Mouse (Mus musculus) olfactory bulb, adult 2 months (tissue): ENCODE data around the gene Sqor. TPM values are rescaled to one million over a fixed set of nuclear protein-coding genes. Genes with fewer than 3 reads are reported as not detected.

Experiments
- H3K27ac ChIP-seq: fragments of 200-500 bp; 2 replicates; pipeline ENCODE4 v1.5.1; 2012; ENCODE audit warnings: low read depth, low read length; ENCODE audit not compliant: insufficient read depth
- H3K4me1 ChIP-seq: fragments of 200-500 bp; 2 replicates; pipeline ENCODE4 v1.6.1; 2012; ENCODE audit warnings: low read length; ENCODE audit not compliant: control insufficient read depth, insufficient read depth
- H3K4me3 ChIP-seq: fragments of 200-500 bp; 2 replicates; pipeline ENCODE4 v1.5.1; 2012; ENCODE audit warnings: mild to moderate bottlenecking, low read depth, low read length, moderate library complexity; ENCODE audit not compliant: insufficient read depth
- CTCF ChIP-seq: fragments of 200-500 bp; IDR thresholded peaks from 2 replicates; pipeline ENCODE4 v1.5.1; 2012; ENCODE audit warnings: low read depth, mild to moderate bottlenecking, low read length, moderate library complexity; ENCODE audit not compliant: insufficient read depth
- POLR2A ChIP-seq: fragments of 200-500 bp; IDR thresholded peaks from 2 replicates; pipeline ENCODE4 v1.6.1; 2012; ENCODE audit warnings: mild to moderate bottlenecking, low read depth, low read length, moderate library complexity; ENCODE audit not compliant: insufficient read depth
- WGBS: fragments of 180-500 bp; shearing (Covaris S2); methylation state at CpG from one replicate; pipeline ENCODE4 v1.1.7; 2018; 5-methylcytosine and 5-hydroxymethylcytosine counted together
- polyA plus RNA-seq: library from polyadenylated mRNA; stranded (reverse); fragments of >200 nt; gene quantifications from 2 replicates; pipeline ENCODE4 v1.2.4, GENCODE M21; 2012; ENCODE audit warnings: low replicate concordance; ENCODE audit not compliant: missing spikeins, insufficient read depth, insufficient read length

Gene Sqor
- polyA plus RNA-seq, 1 experiment = not detected

GRCm38 (mm10) chr2:122746461-122746860 is 18.6 kb upstream of the Sqor start:
- no peak for TF ChIP-seq CTCF
- no peak for TF ChIP-seq POLR2A

GRCm38 (mm10) chr2:122753739-122754343 is 11.2 kb upstream of the Sqor start:
- no peak for TF ChIP-seq CTCF
- TF ChIP-seq POLR2A = no peak
- Histone ChIP-seq H3K4me1 (no peaks in the 10 kb centered on the region), H3K27ac (no peak overlapping the region), H3K4me3 (no peak overlapping the region)
- 14% methylated on average over 7 of the region's 7 CpGs for WGBS

More at GRCm38 (mm10) chr2:122746461-122746860, 18.6 kb upstream of the Sqor start:
- no peak overlapping the region for H3K27ac ChIP-seq
- no peak overlapping the region for H3K4me3 ChIP-seq
- H3K4me1 ChIP-seq = no peaks in the 10 kb centered on the region
- WGBS = 84% methylated on average over 9 of the region's 9 CpGs

DNA sequence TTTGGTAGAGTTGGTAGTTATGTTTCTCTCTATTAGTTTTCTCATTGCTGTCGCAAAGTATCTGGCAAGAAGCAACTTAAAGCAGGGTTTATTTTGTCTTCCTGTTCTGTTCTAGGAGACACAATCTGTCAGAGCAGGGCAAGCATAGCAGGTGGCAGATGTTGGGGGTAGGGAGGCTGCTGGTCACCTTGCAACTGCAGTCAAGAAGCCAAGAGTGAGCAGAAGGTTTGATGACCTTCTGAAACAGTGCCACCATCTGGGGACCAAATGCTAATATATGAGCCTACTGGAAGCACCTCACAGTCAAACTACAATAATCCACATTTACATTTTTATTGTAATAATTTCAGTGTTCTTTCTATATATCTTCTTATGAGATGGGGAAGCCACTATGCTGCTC is 5.2 kb upstream of the Sqor start:
- TF ChIP-seq CTCF (no peak), POLR2A (no peak)
- Histone ChIP-seq H3K27ac (no peak overlapping the region), H3K4me1 (no peaks in the 10 kb centered on the region), H3K4me3 (no peak overlapping the region)
- 94% methylated on average over 1 of the region's 1 CpGs for WGBS

- 77% methylated on average over 3 of the region's 3 CpGs for WGBS
- Histone ChIP-seq H3K4me1 (peaks cover 9% of the 10 kb centered on the region), H3K27ac (no peak overlapping the region), H3K4me3 (no peak overlapping the region)
- no peak for TF ChIP-seq CTCF
- TF ChIP-seq POLR2A = no peak
Observed at GRCm38 (mm10) chr2:122762991-122763390, 2.0 kb upstream of the Sqor start.

DNA sequence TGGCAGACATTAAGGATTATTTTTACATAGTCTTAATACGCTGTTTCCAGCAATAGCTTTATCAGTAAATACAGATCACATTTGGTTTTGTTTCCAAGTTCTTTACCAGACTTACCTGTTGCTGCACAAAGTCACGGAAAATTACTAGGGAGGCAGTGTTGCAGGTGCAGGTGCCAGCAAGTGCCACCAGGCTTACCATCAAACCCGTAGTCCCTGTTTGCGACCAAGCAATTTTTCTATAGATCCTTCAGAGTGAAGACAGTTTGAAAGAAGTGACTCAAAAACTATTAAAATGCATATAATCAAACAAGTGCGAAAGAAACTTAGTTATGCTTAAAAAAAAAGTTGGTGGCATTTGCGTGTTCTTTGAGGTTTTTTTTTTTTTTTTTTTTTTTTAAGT is 511 bp upstream of the Sqor start:
- Histone ChIP-seq H3K27ac (no peak overlapping the region), H3K4me1 (peaks cover 9% of the 10 kb centered on the region), H3K4me3 (no peak overlapping the region)
- TF ChIP-seq CTCF (no peak), POLR2A (no peak)
- 59% methylated on average over 6 of the region's 6 CpGs for WGBS

GRCm38 (mm10) chr2:122765794-122766145 is 733 bp downstream of the Sqor start:
- 47% methylated on average over 3 of the region's 3 CpGs for WGBS
- H3K4me1 ChIP-seq = peaks cover 9% of the 10 kb centered on the region
- no peak overlapping the region for H3K27ac ChIP-seq
- peak overlapping the region; percentile 47 for H3K4me3 ChIP-seq
- TF ChIP-seq POLR2A (no peak), CTCF (no peak)

DNA sequence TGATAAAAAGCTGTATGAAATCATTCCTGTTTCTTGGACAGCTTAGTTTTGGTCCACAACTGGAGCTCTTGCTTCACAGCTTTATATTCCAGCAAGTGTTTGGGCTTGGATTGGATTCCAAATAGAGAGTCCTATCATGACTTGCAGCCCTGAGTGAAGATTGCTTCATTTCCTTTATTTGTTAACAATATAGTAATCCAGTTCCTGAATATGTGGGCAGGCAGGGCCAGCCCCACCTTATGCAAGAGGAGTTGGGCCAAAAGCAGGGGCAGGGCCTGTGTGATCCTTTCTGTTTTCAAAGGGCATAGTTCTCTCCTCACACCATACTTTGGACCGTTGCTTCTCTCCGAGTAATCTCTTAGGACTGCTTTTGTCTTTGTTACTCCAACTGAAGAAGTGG is 6.0 kb downstream of the Sqor start:
- Histone ChIP-seq H3K4me3 (no peak overlapping the region), H3K27ac (no peak overlapping the region), H3K4me1 (no peaks in the 10 kb centered on the region)
- 89% methylated on average over 2 of the region's 2 CpGs for WGBS
- TF ChIP-seq POLR2A = no peak
- no peak for TF ChIP-seq CTCF

DNA sequence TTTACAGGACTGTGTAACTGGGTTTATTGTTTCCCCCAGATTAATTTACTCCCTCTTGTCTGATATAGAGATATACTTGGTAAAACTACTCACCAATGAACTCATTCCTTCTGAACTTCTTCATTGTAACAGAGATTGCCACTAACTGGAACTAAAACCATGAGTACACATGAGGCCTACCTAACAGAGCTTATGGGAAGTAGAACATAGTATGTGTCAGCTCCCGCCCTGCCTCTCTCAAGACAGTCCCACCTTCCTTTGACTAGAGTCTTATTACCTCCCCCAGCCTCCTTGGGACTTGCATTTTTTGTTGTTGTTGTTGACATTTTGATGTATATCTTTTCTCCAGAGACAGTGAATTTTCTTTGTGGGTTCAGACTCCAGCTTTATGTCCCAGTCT is 7.9 kb downstream of the Sqor start:
- no peak overlapping the region for H3K27ac ChIP-seq
- H3K4me1 ChIP-seq = no peaks in the 10 kb centered on the region
- WGBS = 94% methylated on average over 1 of the region's 1 CpGs
- H3K4me3 ChIP-seq = no peak overlapping the region
- TF ChIP-seq CTCF (no peak), POLR2A (no peak)

DNA sequence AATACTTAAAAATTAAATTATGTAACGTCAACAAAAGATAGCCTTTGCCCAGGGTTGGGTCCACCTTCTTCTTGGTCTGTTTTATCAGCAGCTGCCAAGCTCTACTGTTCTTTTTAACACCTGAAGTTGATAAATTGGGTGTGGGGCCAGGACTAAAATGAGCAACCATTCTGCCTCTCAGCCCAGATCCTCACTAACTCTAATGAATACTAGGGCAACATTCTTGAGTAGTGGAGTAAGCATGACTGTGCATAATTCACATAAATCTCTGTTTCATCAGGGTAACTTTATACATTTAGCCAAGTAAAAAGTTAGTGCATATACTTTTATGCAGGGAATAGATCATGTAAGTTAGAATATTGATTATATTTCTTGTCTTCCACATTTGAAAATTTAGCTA is 10.5 kb downstream of the Sqor start:
- no peak overlapping the region for H3K27ac ChIP-seq
- no peaks in the 10 kb centered on the region for H3K4me1 ChIP-seq
- H3K4me3 ChIP-seq = no peak overlapping the region
- no peak for TF ChIP-seq CTCF
- TF ChIP-seq POLR2A = no peak
- WGBS = 86% methylated on average over 1 of the region's 1 CpGs

- 86% methylated on average over 2 of the region's 2 CpGs for WGBS
- Histone ChIP-seq H3K4me1 (no peaks in the 10 kb centered on the region), H3K4me3 (no peak overlapping the region), H3K27ac (no peak overlapping the region)
- TF ChIP-seq POLR2A (no peak), CTCF (no peak)
Observed at GRCm38 (mm10) chr2:122776823-122777222, 11.8 kb downstream of the Sqor start.
